Mouse (Mus musculus) CH12.LX (cell line): ENCODE measurements around the gene Nol9. TPM values are rescaled to one million over a fixed set of nuclear protein-coding genes. Genes with fewer than 3 reads are reported as not detected.

Experiments used
- DNase-seq: peaks from one replicate; pipeline ENCODE4 v3.0.0-alpha.2; 2013; ENCODE audit errors: extremely low read depth
- H3K27ac ChIP-seq: 2 replicates; pipeline ENCODE4 v1.5.1; 2012; ENCODE audit warnings: low read depth, mild to moderate bottlenecking, control low read depth, moderate library complexity; ENCODE audit not compliant: insufficient read depth
- H3K27me3 ChIP-seq: replicated peaks from 2 replicates; pipeline ENCODE3; 2012; ENCODE audit warnings: inconsistent platforms
- H3K36me3 ChIP-seq, 2 experiments: replicated peaks in 1 of 2; 2 replicates each; pipeline versions ENCODE3 to v1.6.1; 2012; ENCODE audit warnings: inconsistent platforms in 1 of 2, low read length in 1 of 2, mild to moderate bottlenecking in 1 of 2, mixed read lengths in 1 of 2, moderate library complexity in 1 of 2; ENCODE audit not compliant: control insufficient read depth in 1 of 2, insufficient read depth in 1 of 2
- H3K4me1 ChIP-seq, 2 experiments: 2 replicates each; pipeline ENCODE4 v1.6.1; 2012; ENCODE audit warnings: inconsistent platforms in 1 of 2, moderate library complexity in 1 of 2; ENCODE audit not compliant: insufficient read depth in 2 of 2, control insufficient read depth in 1 of 2
- H3K4me2 ChIP-seq: 2 replicates; pipeline ENCODE4 v1.6.1; 2012; ENCODE audit warnings: low read depth, mild to moderate bottlenecking, control low read depth; ENCODE audit not compliant: poor library complexity, insufficient read depth, severe bottlenecking
- H3K4me3 ChIP-seq, 3 experiments: fragments of 150-350 bp in 1 of 3; sonication (generic) in 1 of 3; replicated peaks in 1 of 3; 2 replicates each; pipeline versions ENCODE3 to v1.5.1; 2011 to 2012; ENCODE audit warnings: low read depth in 2 of 3, low read length in 2 of 3, mild to moderate bottlenecking in 2 of 3, moderate library complexity in 2 of 3, control low read depth in 1 of 3, improper control_type of control experiment in 1 of 3, inconsistent platforms in 1 of 3, mixed read lengths in 1 of 3; ENCODE audit not compliant: poor library complexity in 1 of 3
- H3K79me2 ChIP-seq: replicated peaks from 2 replicates; pipeline ENCODE4 v1.6.1; 2012; ENCODE audit warnings: mild to moderate bottlenecking, moderate library complexity; ENCODE audit not compliant: control insufficient read depth, poor library complexity, insufficient read depth, severe bottlenecking; ENCODE audit errors: extremely low read depth
- H3K9ac ChIP-seq: 2 replicates; pipeline ENCODE4 v1.6.1; 2012; ENCODE audit warnings: low read depth, mild to moderate bottlenecking, control low read depth, moderate library complexity; ENCODE audit not compliant: insufficient read depth
- H3K9me3 ChIP-seq: replicated peaks from 2 replicates; pipeline ENCODE3; 2012; ENCODE audit warnings: low read length, inconsistent platforms, mixed read lengths
- BHLHE40 ChIP-seq: IDR thresholded peaks from 2 replicates; pipeline ENCODE4 v1.6.1; 2011; ENCODE audit warnings: mild to moderate bottlenecking, low read depth, low read length, improper control_type of control experiment
- CHD2 ChIP-seq: IDR thresholded peaks from 2 replicates; pipeline ENCODE4 v1.6.1; 2011; ENCODE audit warnings: low read length, improper control_type of control experiment
- ELF1 ChIP-seq: IDR thresholded peaks from 2 replicates; pipeline ENCODE4 v1.6.1; 2014; ENCODE audit warnings: low read depth, mild to moderate bottlenecking, inconsistent platforms, low read length, improper control_type of control experiment
- GABPA ChIP-seq: IDR thresholded peaks from 2 replicates; pipeline ENCODE4 v1.6.1; 2012; ENCODE audit warnings: low read depth, low read length, improper control_type of control experiment, inconsistent platforms; ENCODE audit not compliant: insufficient replicate concordance
- HCFC1 ChIP-seq: IDR thresholded peaks from 2 replicates; pipeline ENCODE4 v1.6.1; 2012; ENCODE audit warnings: low read depth, mild to moderate bottlenecking, inconsistent platforms, low read length, improper control_type of control experiment
- JUN ChIP-seq: IDR thresholded peaks from 2 replicates; pipeline ENCODE4 v1.6.1; 2011; ENCODE audit warnings: low read depth, mild to moderate bottlenecking, low read length, improper control_type of control experiment, moderate library complexity; ENCODE audit not compliant: insufficient read depth
- KAT2A ChIP-seq: IDR thresholded peaks from 2 replicates; pipeline ENCODE4 v1.6.1; 2012; ENCODE audit warnings: low read length, improper control_type of control experiment, inconsistent platforms; ENCODE audit not compliant: insufficient replicate concordance
- MAFK ChIP-seq: IDR thresholded peaks from 2 replicates; pipeline ENCODE4 v1.6.1; 2011; ENCODE audit warnings: low read length, improper control_type of control experiment; ENCODE audit not compliant: insufficient replicate concordance
- MAX ChIP-seq: IDR thresholded peaks from 2 replicates; pipeline ENCODE4 v1.6.1; 2011; ENCODE audit warnings: low read length, improper control_type of control experiment
- MAZ ChIP-seq: IDR thresholded peaks from 2 replicates; pipeline ENCODE4 v1.6.1; 2012; ENCODE audit warnings: low read depth, mild to moderate bottlenecking, inconsistent platforms, low read length, improper control_type of control experiment, moderate library complexity
- MEF2A ChIP-seq: IDR thresholded peaks from 2 replicates; pipeline ENCODE4 v1.6.1; 2014; ENCODE audit warnings: low read depth, mild to moderate bottlenecking, inconsistent platforms, low read length, improper control_type of control experiment, borderline replicate concordance
- MXI1 ChIP-seq: IDR thresholded peaks from 2 replicates; pipeline ENCODE4 v1.6.1; 2011; ENCODE audit warnings: mild to moderate bottlenecking, low read depth, low read length, improper control_type of control experiment
- MYC ChIP-seq: IDR thresholded peaks from 2 replicates; pipeline ENCODE4 v1.6.1; 2011; ENCODE audit warnings: low read depth, mild to moderate bottlenecking, improper control_type of control experiment, low read length
- NELFE ChIP-seq: IDR thresholded peaks from 2 replicates; pipeline ENCODE4 v1.6.1; 2011; ENCODE audit warnings: low read depth, low read length, improper control_type of control experiment
- NRF1 ChIP-seq: IDR thresholded peaks from 2 replicates; pipeline ENCODE4 v1.6.1; 2014; ENCODE audit warnings: low read depth, mild to moderate bottlenecking, inconsistent platforms, low read length, improper control_type of control experiment, moderate library complexity
- POLR2A ChIP-seq: IDR thresholded peaks from 2 replicates; pipeline ENCODE4 v1.6.1; 2011; ENCODE audit warnings: low read depth, mild to moderate bottlenecking, improper control_type of control experiment, low read length
- RAD21 ChIP-seq: IDR thresholded peaks from 2 replicates; pipeline ENCODE4 v1.6.1; 2011; ENCODE audit warnings: low read depth, mild to moderate bottlenecking, low read length, improper control_type of control experiment, moderate library complexity
- RCOR1 ChIP-seq: conservative IDR thresholded peaks from 2 replicates; pipeline ENCODE4 v1.6.1; 2012; ENCODE audit warnings: low read depth, mild to moderate bottlenecking, inconsistent platforms, low read length, improper control_type of control experiment
- SIN3A ChIP-seq: IDR thresholded peaks from 2 replicates; pipeline ENCODE4 v1.6.1; 2012; ENCODE audit warnings: low read length, improper control_type of control experiment, inconsistent platforms
- TBP ChIP-seq: conservative IDR thresholded peaks from 2 replicates; pipeline ENCODE4 v1.6.1; 2011; ENCODE audit warnings: low read depth, low read length, improper control_type of control experiment
- TCF12 ChIP-seq: IDR thresholded peaks from 2 replicates; pipeline ENCODE4 v1.6.1; 2014; ENCODE audit warnings: low read depth, mild to moderate bottlenecking, inconsistent platforms, low read length, improper control_type of control experiment
- UBTF ChIP-seq: IDR thresholded peaks from 2 replicates; pipeline ENCODE4 v1.6.1; 2012; ENCODE audit warnings: low read depth, mild to moderate bottlenecking, inconsistent platforms, low read length, improper control_type of control experiment, moderate library complexity
- USF1 ChIP-seq: IDR thresholded peaks from 2 replicates; pipeline ENCODE4 v1.6.1; 2014; ENCODE audit warnings: low read depth, mild to moderate bottlenecking, inconsistent platforms, low read length, improper control_type of control experiment
- ZMIZ1 ChIP-seq: IDR thresholded peaks from 2 replicates; pipeline ENCODE4 v1.6.1; 2012; ENCODE audit warnings: low read depth, mild to moderate bottlenecking, inconsistent platforms, low read length, improper control_type of control experiment
- dilution Hi-C: fragments of 300-500 bp; cut with MboI; formaldehyde crosslinking; loops from 2 replicates; pipeline ENCODE4 v1.14.3; 2020; ENCODE audit warnings: low sequenced_read_pairs; ENCODE audit not compliant: extremely low pct_unique_long_range_greater_than_20kb, extremely low pct_ligation_motif_present
- in situ Hi-C: fragments of 300-500 bp; cut with MboI; formaldehyde crosslinking; loops from 3 replicates; pipeline ENCODE4 v1.14.3; 2019; ENCODE audit warnings: low sequenced_read_pairs, low pct_ligation_motif_present, low pct_unique_long_range_greater_than_20kb, mixed read lengths
- polyA plus RNA-seq: library from polyadenylated mRNA; unstranded; fragments of >175 nt; gene quantifications from 2 replicates; pipeline ENCODE4 v1.2.1, GENCODE M21; 2012; ENCODE audit warnings: low read depth; ENCODE audit not compliant: insufficient read length
- total RNA-seq, 2 experiments: library from RNA; depleted of rRNA; stranded (reverse); fragments of 300-350 nt in 1 of 2; fragments of >200 nt in 1 of 2; gene quantifications; 2 replicates each; pipeline ENCODE4 v1.2.3; 2012 to 2014

The Nol9 gene
- total and polyA plus RNA-seq, 3 experiments: 44.7 to 60.5 (median 44.8) TPM

GRCm38 (mm10) chr4:151995371-151996172 is 43.5 kb upstream of the Nol9 start:
- no peak for DNase-seq
- peak overlapping the region; percentile 81 to 98 (median 95) for H3K4me3 ChIP-seq
- H3K79me2 ChIP-seq: 0 out of 2 replicates have a peak, but pooled peaks cover 4% of the 10 kb centered on the region
- H3K9me3 ChIP-seq: no peaks in the 10 kb centered on the region
- peak overlapping the region; percentile 7; the same call in 1 of the 2 replicates for H3K27ac ChIP-seq
- peak overlapping the region; percentile 82 for H3K9ac ChIP-seq
- H3K36me3 ChIP-seq: peaks cover 19 to 29% of the 10 kb centered on the region in 2 experiments
- in situ Hi-C loops: no loop called here
- peak overlapping the region; percentile 81 for H3K4me2 ChIP-seq
- H3K4me1 ChIP-seq: peaks cover 6 to 15% of the 10 kb centered on the region in 2 experiments
- TF ChIP-seq ZMIZ1: 0 out of 2 replicates have a peak, but pooled peaks have one; percentile 21
- no peak for TF ChIP-seq KAT2A
- peak; percentile 31; the same call in 1 of the 2 replicates for TF ChIP-seq MXI1
- no peak for TF ChIP-seq NRF1
- TF ChIP-seq TCF12: no peak
- TF ChIP-seq RAD21: no peak
- TF ChIP-seq MEF2A: no peak
- TF ChIP-seq UBTF: no peak
- dilution Hi-C loops: no loop called here
- peaks cover 15% of the 10 kb centered on the region for H3K27me3 ChIP-seq

GRCm38 (mm10) chr4:151996173-151996950 is 42.8 kb upstream of the Nol9 start, which contains the start of gene Phf13:
Gene Phf13, minus strand, starts transcription at chr4:151996258.
- H3K27me3 ChIP-seq: peaks cover 15% of the 10 kb centered on the region
- H3K79me2 ChIP-seq: 0 out of 2 replicates have a peak, but pooled peaks cover 4% of the 10 kb centered on the region
- TF ChIP-seq ZMIZ1 (no peak), NELFE (no peak; the same call in 1 of the 2 replicates), MAZ (peak; percentile 77; the same call in 1 of the 2 replicates), KAT2A (peak; percentile 98), POLR2A (peak; percentile 42; the same call in 1 of the 2 replicates), ELF1 (peak; percentile 83), MAX (0 out of 2 replicates have a peak, but pooled peaks have one; percentile 23), NRF1 (peak; percentile 19; the same call in 1 of the 2 replicates), SIN3A (peak; percentile 60), MXI1 (peak; percentile 44; the same call in 1 of the 2 replicates), GABPA (peak; percentile 87; the same call in 1 of the 2 replicates), CHD2 (peak; percentile 91), HCFC1 (peak; percentile 93), MYC (peak; percentile 53; the same call in 1 of the 2 replicates), BHLHE40 (peak; percentile 43; the same call in 1 of the 2 replicates), USF1 (peak; percentile 34; the same call in 1 of the 2 replicates), TBP (0 out of 2 replicates have a peak, but pooled peaks have one; percentile 24), RCOR1 (no peak), TCF12 (no peak; the same call in 1 of the 2 replicates), JUN (no peak), MAFK (no peak)
- peaks cover 12 to 21% of the 10 kb centered on the region in 2 experiments for H3K36me3 ChIP-seq
- peak within 1 kb of the TSS; percentile 40; the same call in 1 of the 2 replicates for H3K27ac ChIP-seq
- H3K9me3 ChIP-seq: no peaks in the 10 kb centered on the region
- H3K4me1 ChIP-seq: peaks cover 6 to 15% of the 10 kb centered on the region in 2 experiments
- peak within 1 kb of the TSS; percentile 88 for H3K9ac ChIP-seq
- in situ Hi-C loops (no loop called here), dilution Hi-C loops (no loop called here)
- H3K4me3 ChIP-seq: peak within 1 kb of the TSS; percentile 81 to 98 (median 95)
- DNase-seq: peak; percentile 99
- peak within 1 kb of the TSS; percentile 89 for H3K4me2 ChIP-seq
